Mouse (Mus musculus) E14TG2a.4 (cell line): ENCODE data around the gene Shisa5.

ENCODE experiments used
- CTCF ChIP-seq: conservative IDR thresholded peaks from 2 replicates; pipeline ENCODE4 v1.5.1; 2014; ENCODE audit warnings: low read length
- NANOG ChIP-seq: IDR thresholded peaks from 2 replicates; pipeline ENCODE4 v1.6.1; 2014; ENCODE audit warnings: borderline replicate concordance, low read length, mixed read lengths
- POU5F1 ChIP-seq: IDR thresholded peaks from 2 replicates; pipeline ENCODE4 v1.6.1; 2014; ENCODE audit warnings: low read length, borderline replicate concordance

- TF ChIP-seq CTCF = no peak
- TF ChIP-seq POU5F1 = no peak
- no peak for TF ChIP-seq NANOG
Observed at GRCm38 (mm10) chr9:109104083-109104482, 65.7 kb downstream of the Shisa5 start.
